Mouse (Mus musculus): ENCODE measurements at regions not wholly inside any gene's neighbourhood (a gene's known extent, or its start where the extent isn't known, plus 50 kb on each side); places are given as distances from the start of the nearest gene placed in this dataset.
"Not testable (repeated sequence)": the region's sequence is repeated elsewhere in the genome, so short reads cannot be mapped to it uniquely, and the experiment has no call there.

DNA sequence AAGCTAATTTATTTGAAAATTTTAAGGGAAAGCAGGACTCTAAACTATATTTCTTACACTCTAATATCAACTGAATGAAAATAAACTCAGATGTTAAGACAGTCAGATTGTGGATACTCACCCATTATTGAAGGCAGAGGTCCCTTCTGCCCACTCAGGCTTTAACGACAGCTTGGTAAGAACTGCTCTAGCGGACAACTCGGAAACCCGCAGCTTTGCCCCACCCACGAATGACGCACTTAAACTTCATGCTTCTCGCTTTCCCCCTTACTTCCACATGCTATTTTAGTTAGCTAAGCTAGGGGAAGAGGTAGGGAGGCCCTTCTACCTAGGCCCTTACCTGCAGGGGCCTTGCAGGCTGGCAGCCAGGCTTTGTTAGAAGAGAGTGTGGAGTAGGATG lies 50.8 kb upstream of the Elmo1 start:
- DNase-seq, result no peak

DNA sequence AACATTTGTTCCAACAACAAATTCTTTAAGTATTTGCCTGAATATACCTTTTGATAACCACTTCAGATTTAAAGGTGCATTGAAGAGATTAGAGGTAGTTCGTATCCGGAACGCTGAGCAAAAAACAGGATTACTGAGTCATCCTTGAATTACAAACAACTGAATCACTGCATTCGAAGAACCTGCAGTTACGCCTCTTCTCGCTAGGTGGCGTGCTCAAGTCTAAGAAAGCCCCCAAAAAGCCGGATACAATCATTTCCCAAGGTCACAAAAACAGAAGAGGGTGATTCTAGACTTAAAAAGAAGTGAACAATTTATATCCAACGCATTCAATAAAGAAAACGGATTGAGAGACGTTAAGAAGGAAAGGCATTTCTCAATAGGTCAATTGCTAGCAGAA lies 51.9 kb upstream of the Elmo1 start:
- peak; percentile 51 to 68 for DNase-seq

DNA sequence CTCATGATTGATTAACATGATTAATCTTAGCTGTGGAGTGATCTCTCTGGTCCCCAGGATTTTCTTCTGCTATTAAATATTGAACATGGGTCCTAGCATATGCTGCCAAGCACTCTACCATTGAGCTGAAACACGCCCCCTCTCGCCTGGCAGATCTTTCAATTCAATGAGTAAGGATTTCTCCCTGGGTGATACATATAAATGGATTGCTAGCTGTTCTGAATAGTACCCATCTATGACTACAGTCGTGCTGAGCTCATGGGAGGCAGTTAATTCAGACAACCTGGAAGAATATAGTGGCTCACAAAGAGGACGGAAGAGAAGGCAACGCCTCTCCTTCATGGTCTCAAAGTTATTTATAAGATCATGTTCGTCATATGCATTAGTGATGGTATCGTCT lies 53.0 kb upstream of the Elmo1 start:
- no peak for DNase-seq

DNA sequence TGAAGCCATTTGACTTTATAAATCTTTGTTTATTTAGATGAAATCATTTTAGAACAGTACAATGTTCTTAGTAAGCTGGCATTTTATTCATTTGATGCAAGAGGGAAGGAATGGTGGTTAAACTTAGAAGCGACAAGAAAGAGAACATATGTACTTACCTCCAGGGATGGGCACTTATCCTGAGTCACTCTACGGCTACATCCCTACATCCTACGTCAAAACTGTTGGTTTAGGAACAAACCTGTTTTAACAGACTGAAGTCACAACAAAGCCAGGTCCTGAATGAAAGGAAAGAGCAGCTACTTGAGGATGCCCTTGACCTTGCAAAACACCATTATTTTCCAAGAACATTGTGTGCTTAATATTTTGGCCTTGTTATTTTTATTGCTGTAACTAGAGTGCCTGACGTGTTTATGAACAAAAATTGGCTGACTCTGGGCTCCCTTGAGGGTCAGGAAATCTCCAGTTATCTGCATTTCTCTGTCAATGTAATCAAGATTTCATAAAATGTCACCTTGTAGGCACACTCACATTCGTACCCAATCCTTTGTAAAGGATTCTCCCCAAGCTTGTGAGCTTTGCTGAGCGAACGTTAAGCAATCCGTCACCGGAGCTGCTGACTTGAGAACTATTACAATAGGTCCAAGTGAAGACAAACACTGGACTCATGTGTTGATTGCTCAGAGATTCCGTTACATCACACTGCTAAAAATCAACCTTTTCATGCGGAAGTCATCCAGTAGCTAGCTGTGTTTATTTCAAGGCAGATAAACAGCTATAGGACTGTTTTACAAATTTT lies 56.3 kb upstream of the Elmo1 start:
- no peak for DNase-seq

DNA sequence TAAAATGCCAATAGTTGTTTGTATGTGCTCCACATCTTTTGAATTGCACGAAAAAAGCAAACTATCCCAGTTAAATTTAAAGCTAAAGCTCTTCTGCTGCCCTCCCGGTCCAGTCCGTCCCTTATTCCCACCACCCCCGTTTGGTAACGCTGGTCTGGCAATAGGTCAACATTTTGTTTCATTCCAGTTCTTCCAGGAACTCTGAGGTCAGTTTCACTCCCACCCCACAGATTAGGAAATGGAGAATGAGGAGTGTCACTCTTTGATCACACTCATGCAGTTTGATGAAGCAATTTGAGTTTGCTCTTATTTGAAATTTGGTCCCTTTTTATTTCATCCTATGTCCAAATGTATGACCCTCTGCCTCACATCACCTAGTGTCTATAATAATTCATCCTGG lies 58.7 kb upstream of the Elmo1 start:
- DNase-seq, result no peak

DNA sequence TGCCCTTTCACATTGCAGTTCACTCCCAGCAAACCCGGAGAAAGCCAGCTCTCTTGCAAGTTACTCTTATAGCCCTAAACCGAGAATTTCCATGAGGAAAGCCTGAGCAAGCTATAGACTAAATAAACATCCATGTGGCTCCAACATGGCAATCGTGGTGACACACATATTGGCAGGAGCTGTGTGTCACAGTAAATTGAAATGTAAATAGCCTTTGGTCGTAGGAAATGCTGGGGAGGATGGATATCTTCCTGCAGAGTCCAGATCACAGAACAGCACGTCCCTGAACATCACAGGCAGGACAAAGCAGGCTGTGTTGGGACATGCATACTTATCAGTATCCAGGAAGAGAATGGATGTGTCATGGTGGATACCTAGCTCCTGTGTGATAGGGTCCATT lies 59.3 kb upstream of the Elmo1 start:
- no peak for DNase-seq

DNA sequence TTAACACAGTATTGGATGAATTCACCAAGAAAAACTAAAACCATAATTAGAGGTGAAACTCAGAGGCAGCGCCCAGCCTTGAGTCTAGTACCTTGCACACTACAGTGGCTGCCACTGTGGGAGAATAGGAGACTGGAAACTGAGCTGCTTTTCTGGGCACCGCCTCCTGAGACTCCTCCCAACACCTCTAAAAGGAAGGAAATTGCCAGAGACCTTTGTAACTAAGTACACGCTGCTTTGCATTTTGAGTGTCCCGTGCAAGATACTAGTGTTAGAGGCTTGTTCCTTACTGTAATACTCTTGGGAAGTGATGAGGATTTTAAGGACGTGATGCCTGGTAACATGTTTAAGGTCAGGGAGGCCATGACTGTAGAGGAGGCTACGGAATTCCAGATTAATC lies 63.8 kb upstream of the Elmo1 start:
- DNase-seq, result no peak

DNA sequence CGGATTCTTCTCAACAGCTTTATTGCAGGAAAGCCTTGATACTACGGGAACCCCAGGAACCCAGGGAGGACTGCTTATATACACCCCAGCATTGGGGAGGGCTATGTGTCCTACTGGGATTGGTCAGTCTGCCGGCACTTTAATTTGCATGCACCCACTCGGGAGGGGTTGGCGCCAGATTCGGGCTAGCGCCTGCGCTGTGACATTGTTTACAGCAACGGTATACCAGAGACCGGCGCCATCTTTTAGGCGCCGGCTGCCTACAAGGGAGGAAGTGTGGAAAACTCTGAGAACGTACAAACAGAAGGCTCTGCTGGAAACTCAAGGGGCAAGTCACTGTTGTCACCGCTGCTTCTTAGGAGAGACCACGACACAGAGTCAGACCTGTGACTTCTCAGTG lies 73.9 kb upstream of the Elmo1 start:
- not testable (repeated sequence) for DNase-seq

DNA sequence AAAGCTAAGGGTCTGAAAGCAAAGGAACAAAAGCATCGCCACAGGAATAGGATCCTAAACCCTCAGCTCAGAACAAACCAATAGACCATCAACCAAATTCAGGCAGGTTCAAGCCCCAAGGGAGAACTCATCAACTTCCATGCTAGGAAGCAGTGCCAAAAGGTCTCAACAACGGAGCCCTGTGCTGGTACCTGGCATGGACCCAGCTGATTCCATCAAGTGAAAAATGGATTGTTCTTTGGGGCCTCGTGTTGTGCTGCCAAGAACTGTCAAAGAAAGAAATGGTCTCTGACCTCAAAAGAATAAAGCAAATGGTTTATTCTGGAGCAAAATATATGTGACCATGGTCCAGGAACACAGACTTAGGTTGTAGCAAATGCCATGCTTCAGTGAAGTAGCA lies 77.8 kb upstream of the Elmo1 start:
- peak; percentile 8 to 12 for DNase-seq

DNA sequence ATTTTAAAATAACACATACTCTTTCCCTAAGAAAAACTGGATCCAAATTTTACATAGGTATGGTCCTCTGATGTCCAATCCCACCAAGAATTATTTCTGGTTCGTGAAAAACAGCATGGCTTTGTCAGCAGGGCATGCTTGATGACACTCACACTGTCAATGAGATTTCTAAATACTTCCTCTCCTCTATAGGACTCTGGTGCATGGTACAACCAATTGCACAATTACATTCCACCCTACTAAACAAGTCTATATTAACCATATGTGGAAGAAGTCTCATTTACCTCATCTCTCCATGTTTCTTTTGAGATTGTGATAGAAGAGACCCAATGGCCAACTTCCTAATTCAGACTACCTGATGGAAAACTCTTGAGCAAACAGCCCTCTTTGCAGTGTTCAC lies 81.2 kb upstream of the Elmo1 start:
- no peak for DNase-seq

DNA sequence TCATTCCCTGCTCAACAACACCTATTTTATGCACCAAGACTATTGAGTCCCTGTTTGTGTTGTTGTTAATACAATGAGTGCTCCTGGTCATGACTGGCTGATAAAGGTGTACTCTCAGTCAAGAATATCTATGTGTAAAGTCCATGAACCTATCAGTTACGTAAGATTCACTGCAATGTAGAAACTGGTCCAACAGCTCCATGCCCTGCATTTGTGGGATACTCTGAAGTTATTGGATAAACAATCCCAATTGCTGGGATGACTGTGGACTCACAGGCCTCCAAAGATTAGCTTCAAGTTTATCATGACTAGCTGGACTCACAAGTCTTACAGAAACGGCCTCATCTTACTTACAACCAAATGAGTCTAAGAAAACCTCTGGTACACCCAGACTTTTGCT lies 82.8 kb upstream of the Elmo1 start:
- DNase-seq, result no peak

DNA sequence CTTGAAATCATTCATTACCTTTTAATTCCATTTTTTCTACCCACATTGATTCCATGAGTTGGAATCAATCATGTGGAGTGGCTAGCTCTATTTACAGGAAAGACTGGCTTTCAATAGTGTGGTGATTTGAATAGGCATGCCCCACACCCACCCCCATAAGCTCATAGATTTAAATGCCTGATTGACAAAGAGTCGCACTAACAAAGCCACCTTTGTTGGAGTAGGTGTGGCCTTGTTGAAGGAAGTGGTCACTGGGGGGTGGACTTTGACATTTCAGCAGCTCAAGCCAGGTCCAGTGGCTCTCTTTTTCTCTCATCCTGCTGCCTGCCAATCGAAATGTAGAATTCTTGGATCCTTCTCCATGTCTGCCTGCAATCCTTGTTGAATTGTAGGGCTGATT lies 92.8 kb upstream of the Elmo1 start:
- no peak for DNase-seq

DNA sequence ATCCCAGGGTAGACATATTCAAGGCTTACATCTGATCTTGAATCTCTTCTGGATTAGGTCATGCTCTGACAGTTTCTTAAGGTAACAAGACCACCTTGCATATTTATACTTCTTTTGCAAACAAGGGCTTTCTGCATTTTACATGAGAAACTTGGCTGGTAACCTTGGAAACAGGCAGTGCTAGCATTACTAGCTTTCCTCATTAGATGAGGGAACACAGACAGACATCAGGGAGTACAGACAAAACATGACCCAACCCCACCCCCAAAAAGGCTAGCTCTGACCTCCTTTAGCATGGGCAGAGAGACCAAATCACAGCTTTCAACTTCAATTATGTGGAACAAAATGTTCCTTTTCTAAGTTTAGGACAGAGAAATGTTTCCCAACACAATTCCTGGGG lies 114.8 kb upstream of the Elmo1 start:
- DNase-seq, result no peak

DNA sequence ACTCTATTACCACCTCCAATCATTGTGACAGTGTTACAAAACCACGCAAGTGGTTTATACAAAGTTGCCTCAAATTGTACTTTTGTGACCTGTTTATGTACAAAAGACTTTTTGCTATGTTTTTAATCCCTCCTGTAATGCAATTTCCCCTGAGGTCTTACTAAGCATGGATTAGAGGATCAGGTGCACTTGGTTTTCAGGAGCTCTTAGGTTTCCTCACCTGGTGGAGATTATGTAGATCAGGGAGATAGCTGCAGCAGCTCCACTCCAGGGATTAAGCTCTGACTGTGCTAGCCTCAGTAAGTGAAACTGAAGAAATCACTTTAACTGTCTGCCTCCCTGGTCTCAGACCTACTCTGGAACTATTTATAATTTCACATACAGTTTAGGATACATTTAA lies 123.8 kb upstream of the Elmo1 start:
- no peak for DNase-seq

DNA sequence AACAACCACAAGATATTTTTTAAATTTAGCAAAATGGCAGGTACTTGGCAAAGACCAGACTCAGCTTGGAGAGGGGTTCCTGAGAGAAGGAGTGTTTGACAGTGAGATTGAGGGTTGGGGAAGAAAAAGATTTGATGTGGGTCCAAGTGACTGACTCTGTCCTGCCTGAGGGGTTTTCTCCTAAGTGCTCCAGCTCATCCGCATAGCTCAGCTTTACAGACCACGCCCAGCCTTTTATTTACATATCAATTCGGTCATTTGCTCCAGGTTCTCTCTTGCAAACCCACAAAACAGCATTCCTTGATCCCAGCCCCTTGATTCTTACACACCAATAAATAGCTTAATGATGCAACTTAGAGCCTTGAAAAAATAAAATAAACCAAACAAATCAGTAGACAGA lies 127.4 kb upstream of the Elmo1 start:
- no peak for DNase-seq

DNA sequence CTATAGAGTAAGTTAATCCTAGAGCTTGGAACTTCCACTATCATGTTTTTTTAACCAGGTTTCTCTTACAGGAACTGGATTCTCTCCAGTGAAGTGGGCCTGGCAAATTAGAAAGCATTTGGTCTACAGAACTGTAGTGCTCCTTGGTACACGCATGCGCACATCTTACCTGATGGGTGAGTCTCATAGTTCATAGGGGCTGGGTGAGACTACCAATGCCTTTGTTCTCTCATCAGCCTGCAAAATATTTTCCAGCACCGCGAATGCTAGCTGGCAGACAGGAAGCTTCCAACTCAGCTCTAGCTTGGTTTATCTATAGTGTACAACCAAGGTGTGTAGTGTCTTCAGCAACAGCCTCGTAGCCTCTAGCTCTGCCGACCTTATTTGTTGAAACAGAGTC lies 104.7 kb upstream of the Gpr141 start:
- no peak for DNase-seq

DNA sequence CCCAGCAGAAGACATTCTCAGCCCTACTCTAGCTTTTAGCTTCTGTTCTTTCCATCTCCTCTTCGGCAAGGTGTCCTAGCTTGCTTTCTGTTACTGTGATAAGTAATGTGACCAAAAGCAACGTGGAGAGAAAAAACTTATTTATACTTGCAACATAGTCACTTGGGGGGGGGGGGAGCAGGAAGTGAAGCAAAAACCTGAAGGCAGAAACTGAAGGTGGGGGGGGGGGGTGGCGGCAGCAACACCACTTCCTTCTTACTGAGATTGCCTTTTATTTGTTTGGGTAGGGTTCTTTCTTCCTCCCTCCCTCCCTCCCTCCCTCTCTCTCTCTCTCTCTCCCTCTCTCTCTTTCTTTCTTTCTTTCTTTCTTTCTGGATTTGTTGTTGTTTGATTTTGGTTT lies 103.8 kb upstream of the Gpr141 start:
- DNase-seq, result no peak

DNA sequence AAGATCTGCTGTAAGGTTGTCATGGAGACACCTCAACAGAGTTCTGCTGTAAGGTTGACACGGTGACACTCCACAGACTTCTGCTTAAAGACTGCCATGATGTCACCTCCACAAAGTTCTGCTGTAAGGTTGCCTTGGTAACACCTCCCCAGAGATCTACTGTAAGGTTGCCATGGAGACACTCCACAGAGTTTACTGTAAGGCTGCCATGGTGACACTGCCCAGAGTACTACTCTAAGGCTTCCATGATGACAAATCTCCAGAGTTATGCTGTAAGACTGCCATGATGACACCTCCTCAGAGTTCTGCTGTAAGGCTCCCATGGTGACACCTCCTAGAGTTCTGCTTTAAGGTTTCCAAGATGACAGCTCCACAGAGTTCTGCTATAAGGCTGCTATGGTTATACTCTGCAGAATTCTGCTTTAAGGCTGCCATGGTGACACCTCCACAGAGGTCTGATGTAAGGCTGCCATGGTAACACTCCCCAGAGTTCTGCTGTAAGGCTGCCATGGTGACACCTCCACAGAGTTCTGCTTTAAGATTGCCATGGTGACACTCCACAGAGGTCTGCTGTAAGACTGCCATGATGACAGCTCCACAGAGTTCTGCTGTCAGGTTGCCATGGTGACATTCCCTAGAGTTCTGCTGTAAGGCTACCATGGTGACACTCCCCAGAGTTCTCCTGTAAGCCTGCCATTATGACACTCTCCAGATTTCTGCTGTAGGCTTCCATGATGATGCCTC lies 97.2 kb upstream of the Gpr141 start:
- DNase-seq, result no peak

DNA sequence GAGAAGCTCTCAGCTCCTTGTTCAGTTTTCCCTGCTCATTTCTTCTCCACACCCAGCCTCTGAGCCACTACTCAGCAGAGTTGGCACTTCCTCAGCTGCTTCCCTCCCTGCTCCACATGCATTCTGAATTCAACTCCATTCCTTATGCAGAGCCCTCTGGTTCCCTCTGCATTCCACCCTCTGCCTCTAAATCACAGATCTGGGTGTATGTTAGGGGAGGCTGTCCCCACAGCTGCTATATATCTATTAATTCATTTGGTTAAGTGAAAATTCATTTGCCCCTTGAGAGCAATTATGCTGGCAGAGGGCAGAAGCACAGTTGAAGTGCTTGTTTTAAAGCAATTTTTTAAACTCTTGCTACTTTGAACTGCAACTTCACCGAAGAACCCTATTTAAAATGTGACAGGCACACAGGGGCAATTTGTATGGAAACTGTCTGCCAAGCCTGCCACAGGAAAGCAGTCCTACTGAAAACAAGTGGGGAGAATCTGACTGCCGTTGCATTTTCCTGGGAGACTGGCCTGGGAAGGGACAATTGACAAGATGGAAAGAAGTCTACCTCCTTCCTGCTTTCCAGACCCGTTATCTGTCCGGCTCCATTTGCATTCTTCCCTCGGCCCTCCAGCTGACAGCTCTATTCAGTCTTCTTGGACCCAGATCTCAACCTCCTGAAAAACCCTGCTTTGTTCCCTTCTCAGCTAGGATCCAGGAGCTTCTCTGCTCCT lies 88.0 kb upstream of the Gpr141 start:
- peak; percentile 8 for DNase-seq

DNA sequence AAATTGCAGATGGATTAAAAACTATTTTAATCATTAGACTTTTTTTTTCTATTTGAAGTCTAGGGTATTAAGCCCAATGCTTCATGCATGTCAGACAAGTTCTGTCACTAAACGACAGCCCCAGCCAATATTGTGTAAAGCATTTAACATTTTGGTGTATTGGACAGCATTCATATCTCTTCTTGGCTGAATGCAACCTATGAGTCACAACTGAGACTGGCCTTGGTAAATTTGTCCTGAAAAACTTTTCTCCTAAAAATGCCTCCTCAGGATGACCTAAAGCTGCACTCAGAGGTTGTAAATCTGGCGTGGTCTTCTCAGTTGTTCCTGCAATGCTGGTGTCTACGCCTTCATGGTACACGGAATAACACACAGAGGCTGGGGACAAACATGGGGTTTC lies 78.7 kb upstream of the Gpr141 start:
- DNase-seq, result no peak

DNA sequence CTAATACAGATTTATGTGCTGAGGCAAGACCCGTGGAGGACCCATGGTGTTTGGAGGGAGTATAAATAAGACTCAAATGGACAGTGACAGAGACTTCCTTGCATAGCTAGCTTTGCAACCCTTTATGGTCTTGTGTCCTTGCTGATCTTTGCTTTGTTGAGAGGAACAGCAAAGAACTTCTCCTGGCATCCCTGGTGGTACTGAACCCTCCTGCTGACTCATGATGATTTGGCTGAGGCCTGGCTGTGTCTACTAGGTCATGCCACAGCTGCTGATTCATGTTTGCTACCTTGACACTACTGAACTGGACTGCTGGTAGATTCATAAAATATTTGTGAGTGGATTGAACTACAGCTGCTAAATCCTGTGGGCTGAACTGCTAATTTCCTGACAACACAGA lies 73.1 kb upstream of the Gpr141 start:
- no peak for DNase-seq

DNA sequence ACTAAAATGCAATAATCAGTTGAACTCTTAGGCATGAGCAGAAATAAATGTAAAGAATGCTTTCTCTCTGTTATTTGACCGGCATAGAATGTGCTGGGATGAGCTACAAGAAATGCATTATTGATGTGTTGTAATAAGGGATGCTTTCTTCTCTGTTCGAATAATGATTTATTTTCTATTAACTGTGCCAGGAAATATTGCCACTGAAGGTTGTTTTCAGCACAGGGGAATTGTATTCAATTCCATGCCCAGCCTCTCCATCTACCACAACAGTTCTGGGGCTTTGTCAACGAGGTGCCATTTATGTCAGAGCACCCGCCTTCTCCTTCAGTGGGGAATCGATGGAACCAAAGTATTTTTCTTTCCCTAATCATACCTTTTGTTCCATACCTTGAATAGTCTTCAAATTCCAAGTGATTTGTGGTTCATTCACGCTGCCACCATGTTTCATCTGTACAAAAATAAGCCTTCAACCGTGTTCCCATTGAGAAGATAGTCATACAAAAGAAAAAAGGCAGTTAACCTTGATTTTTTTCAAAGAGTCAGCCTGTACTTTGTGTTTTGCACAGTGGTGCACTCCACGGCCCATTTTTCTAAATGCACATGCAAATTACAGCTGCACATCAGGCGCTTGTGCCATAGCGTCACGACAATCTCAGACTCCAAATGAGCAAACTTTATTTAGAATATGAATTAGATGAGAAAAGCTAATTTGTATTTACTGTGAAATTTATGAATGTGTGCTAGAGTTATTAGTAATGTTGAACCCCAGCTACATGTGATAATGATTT lies 65.1 kb upstream of the Gpr141 start:
- no peak for DNase-seq
